ENCODE assay signal across 8 mouse cellular contexts in genomic region chr12:100958006-100958405, GRCm38 (mm10). TPM values are rescaled to one million over a fixed set of nuclear protein-coding genes. Genes with fewer than 3 reads are reported as not detected.
DNase-seq lines count a peak whose midpoint lies in the region; ATAC-seq and TF ChIP-seq lines count a peak whose summit lies in the region.

No protein-coding gene starts in this region.

- no peak overlapping the region for H3K4me3 ChIP-seq in embryonic facial prominence, embryonic 11.5 days (ENCODE audit: low read depth, low read length)
- no peak overlapping the region for H3K4me3 ChIP-seq in liver, embryonic 14.5 days (ENCODE audit: insufficient read depth in 1 of 2, low read depth in 2 of 2, low read length in 2 of 2)
- H3K4me3 ChIP-seq in neural tube, embryonic 11.5 days (ENCODE audit: low read depth, low read length) = no peak overlapping the region
- H3K4me3 ChIP-seq in stomach, postnatal 0 days (ENCODE audit: low read depth, low read length) = no peak overlapping the region

- peak; percentile 30; the same call in 1 of the 2 replicates for ATAC-seq in embryonic facial prominence, embryonic 11.5 days (replicated peaks; ENCODE audit: insufficient number of reproducible peaks, low FRiP score, low TSS enrichment, low read depth)
- ATAC-seq in liver, embryonic 14.5 days (ENCODE audit: insufficient read depth) = peak; percentile 42; the same call in 1 of the 2 replicates
- ATAC-seq in neural tube, embryonic 11.5 days (ENCODE audit: insufficient read depth, low FRiP score, low TSS enrichment) = peak; percentile 76
- ATAC-seq in stomach, postnatal 0 days (ENCODE audit: low FRiP score, low TSS enrichment) = peak; percentile 33

- no peaks in the 10 kb centered on the region for H3K9me3 ChIP-seq in embryonic facial prominence, embryonic 11.5 days (replicated peaks; ENCODE audit: control insufficient read depth, low read length)
- H3K9me3 ChIP-seq in liver, embryonic 14.5 days (ENCODE audit: control insufficient read depth, low read length) = no peaks in the 10 kb centered on the region
- H3K9me3 ChIP-seq in neural tube, embryonic 11.5 days (ENCODE audit: control insufficient read depth, low read length) = no peaks in the 10 kb centered on the region
- no peaks in the 10 kb centered on the region for H3K9me3 ChIP-seq in stomach, postnatal 0 days (ENCODE audit: control insufficient read depth, low read length)

- H3K4me1 ChIP-seq in embryonic facial prominence, embryonic 11.5 days (ENCODE audit: control insufficient read depth, insufficient read depth, low read length) = 0 out of 2 replicates have a peak, but pooled peaks cover 3% of the 10 kb centered on the region
- H3K4me1 ChIP-seq in liver, embryonic 14.5 days (replicated peaks; ENCODE audit: control insufficient read depth in 2 of 2, insufficient read depth in 2 of 2, low read length in 1 of 2) = peaks cover 69 to 70% of the 10 kb centered on the region in 2 experiments
- H3K4me1 ChIP-seq in neural tube, embryonic 11.5 days (ENCODE audit: control insufficient read depth, insufficient read depth, low read length) = peaks cover 7% of the 10 kb centered on the region
- peaks cover 7% of the 10 kb centered on the region for H3K4me1 ChIP-seq in stomach, postnatal 0 days (replicated peaks; ENCODE audit: control insufficient read depth, insufficient read depth)

- no peaks in the 10 kb centered on the region for H3K36me3 ChIP-seq in embryonic facial prominence, embryonic 11.5 days (replicated peaks; ENCODE audit: control insufficient read depth, insufficient read depth, low read depth, low read length)
- H3K36me3 ChIP-seq in liver, embryonic 14.5 days (replicated peaks; ENCODE audit: control insufficient read depth, insufficient read depth, low read depth) = peaks cover 2% of the 10 kb centered on the region; the same call in 1 of the 2 replicates
- no peaks in the 10 kb centered on the region; the same call in 1 of the 2 replicates for H3K36me3 ChIP-seq in neural tube, embryonic 11.5 days (ENCODE audit: control insufficient read depth, insufficient read depth, low read length)
- H3K36me3 ChIP-seq in stomach, postnatal 0 days (ENCODE audit: control insufficient read depth, insufficient read depth, low read length) = no peaks in the 10 kb centered on the region

- no peak overlapping the region for H3K27ac ChIP-seq in embryonic facial prominence, embryonic 11.5 days (replicated peaks; ENCODE audit: low read depth, low read length)
- H3K27ac ChIP-seq in liver, embryonic 14.5 days = peak overlapping the region; percentile 99
- no peak overlapping the region for H3K27ac ChIP-seq in neural tube, embryonic 11.5 days (ENCODE audit: low read depth, low read length)
- H3K27ac ChIP-seq in stomach, postnatal 0 days (replicated peaks) = peak overlapping the region; percentile 40

- WGBS in embryonic facial prominence, embryonic 11.5 days = 19% methylated on average over 5 of the region's 5 CpGs
- 24% methylated on average over 5 of the region's 5 CpGs for WGBS in liver, embryonic 14.5 days (ENCODE audit: insufficient replicate concordance)
- WGBS in neural tube, embryonic 11.5 days = 22% methylated on average over 5 of the region's 5 CpGs
- WGBS in stomach, postnatal 0 days = 27% methylated on average over 5 of the region's 5 CpGs

- H3K4me2 ChIP-seq in embryonic facial prominence, embryonic 11.5 days (ENCODE audit: low read depth, low read length) = no peak overlapping the region
- H3K4me2 ChIP-seq in liver, embryonic 14.5 days (ENCODE audit: low read depth) = peak overlapping the region; percentile 70
- no peak overlapping the region for H3K4me2 ChIP-seq in neural tube, embryonic 11.5 days (ENCODE audit: low read depth)
- H3K4me2 ChIP-seq in stomach, postnatal 0 days (replicated peaks; ENCODE audit: low read depth) = no peak overlapping the region

- TF ChIP-seq CTCF in liver, embryonic 14.5 days (IDR thresholded peaks at IDR 0.05; ENCODE audit: low read depth) = peak; percentile 100
- TF ChIP-seq CTCF in stomach, postnatal 0 days (IDR thresholded peaks at IDR 0.05; ENCODE audit: low read depth) = peak; percentile 98

- no peak overlapping the region for H3K9ac ChIP-seq in embryonic facial prominence, embryonic 11.5 days (replicated peaks; ENCODE audit: low read length)
- peak overlapping the region; percentile 76 for H3K9ac ChIP-seq in liver, embryonic 14.5 days (replicated peaks)
- H3K9ac ChIP-seq in neural tube, embryonic 11.5 days (ENCODE audit: low read length) = no peak overlapping the region
- H3K9ac ChIP-seq in stomach, postnatal 0 days (ENCODE audit: low read length) = no peak overlapping the region; the same call in 1 of the 2 replicates

- peak; percentile 86 to 87 for DNase-seq in B cell, adult 2 months
- peak; percentile 89 for DNase-seq in adrenal gland, postnatal 14 days
- peak; percentile 86 for DNase-seq in embryonic facial prominence, embryonic 11.5 days (ENCODE audit: low spot score)
- DNase-seq in heart, adult 9 months (ENCODE audit: low spot score in 2 of 2) = peak; percentile 61 to 69
- peak; percentile 69 for DNase-seq in kidney, adult 9 months
- DNase-seq in liver, embryonic 14.5 days (ENCODE audit: low read depth in 3 of 3, low spot score in 3 of 3) = peak in 2 of 3 experiments; percentile 64 to 76
- peak; percentile 84 for DNase-seq in neural tube, embryonic 11.5 days (ENCODE audit: low spot score)
- DNase-seq in stomach, postnatal 0 days (ENCODE audit: low spot score) = peak; percentile 83

- TF ChIP-seq EP300 in liver, embryonic 14.5 days (IDR thresholded peaks at IDR 0.05; ENCODE audit: low read depth) = no peak
- TF ChIP-seq EP300 in stomach, postnatal 0 days (optimal IDR thresholded peaks at IDR 0.05) = no peak

- no peaks in the 10 kb centered on the region for H3K27me3 ChIP-seq in embryonic facial prominence, embryonic 11.5 days (ENCODE audit: control insufficient read depth, insufficient read depth, low read length)
- H3K27me3 ChIP-seq in liver, embryonic 14.5 days (ENCODE audit: control insufficient read depth, insufficient read depth, low read length) = no peaks in the 10 kb centered on the region
- H3K27me3 ChIP-seq in neural tube, embryonic 11.5 days (ENCODE audit: control insufficient read depth, insufficient read depth, low read length) = no peaks in the 10 kb centered on the region
- H3K27me3 ChIP-seq in stomach, postnatal 0 days (ENCODE audit: control insufficient read depth, insufficient read depth, low read length) = no peaks in the 10 kb centered on the region

RNA-seq across cellular contexts. Expression of gene Gpr68, which starts 50.0 kb away (rescaled TPM):
- 0.85 and 3.1 TPM in 2 replicates for total RNA-seq in adrenal gland, postnatal 14 days (2021)
- polyA plus RNA-seq in embryonic facial prominence, embryonic 11.5 days (2014; fragmentation: Nextera tagmentation; extraction: Ambion mirVana) = 0.07 and 0.08 TPM in 2 replicates
- polyA plus RNA-seq in liver, embryonic 14.5 days (2012; rRNA removed) = 0.04 TPM in 2 replicates
- polyA plus RNA-seq in liver, embryonic 14.5 days (2014; fragmentation: Nextera tagmentation; extraction: Ambion mirVana) = not detected in 2 replicates
- polyA plus RNA-seq in neural tube, embryonic 11.5 days (2014; fragmentation: Nextera tagmentation; extraction: Ambion mirVana) = 0.22 and 0.64 TPM in 2 replicates
- polyA plus RNA-seq in stomach, postnatal 0 days (2015; fragmentation: Nextera tagmentation; extraction: Ambion mirVana) = 0.44 and 0.48 TPM in 2 replicates

Comparison
In these comparisons a context has a peak if more than half of its experiments do, and no peak if none do; other contexts are left out.
1. H3K27ac ChIP-seq: peak in liver, embryonic 14.5 days (single experiment) and stomach, postnatal 0 days (single experiment); none in embryonic facial prominence, embryonic 11.5 days (single experiment) and neural tube, embryonic 11.5 days (single experiment).
2. Peak in every context shown above with its lines, with median percentiles within 50 percentile points of each other: DNase-seq and ATAC-seq.